Mouse (Mus musculus) large intestine, adult 2 months (tissue): Measurements from ENCODE around the gene Adra1d. TPM values are rescaled to one million over a fixed set of nuclear protein-coding genes. Genes with fewer than 3 reads are reported as not detected.

ENCODE experiments used
- DNase-seq: peaks from one replicate; pipeline ENCODE4 v3.0.0-alpha.2; 2012; ENCODE audit warnings: low read depth, low spot score
- WGBS: fragments of 180-500 bp; shearing (Covaris S2); methylation state at CpG from one replicate; pipeline ENCODE4 v1.1.7; 2018; 5-methylcytosine and 5-hydroxymethylcytosine counted together
- polyA plus RNA-seq: library from polyadenylated mRNA; depleted of rRNA; stranded (reverse); fragments of >200 nt; gene quantifications from 2 replicates; pipeline ENCODE4 v1.2.3, GENCODE M21; 2012; rRNA removed

The Adra1d gene
- polyA plus RNA-seq, 1 experiment, result 0.24 TPM

GRCm38 (mm10) chr2:131502561-131502960 is 59.5 kb downstream of the Adra1d start:
- DNase-seq, result no peak

GRCm38 (mm10) chr2:131501886-131502285 is 60.2 kb downstream of the Adra1d start:
- 81% methylated on average over 5 of the region's 5 CpGs for WGBS
- DNase-seq, result no peak

More at GRCm38 (mm10) chr2:131502561-131502960, 59.5 kb downstream of the Adra1d start:
- 89% methylated on average over 5 of the region's 5 CpGs for WGBS

DNA sequence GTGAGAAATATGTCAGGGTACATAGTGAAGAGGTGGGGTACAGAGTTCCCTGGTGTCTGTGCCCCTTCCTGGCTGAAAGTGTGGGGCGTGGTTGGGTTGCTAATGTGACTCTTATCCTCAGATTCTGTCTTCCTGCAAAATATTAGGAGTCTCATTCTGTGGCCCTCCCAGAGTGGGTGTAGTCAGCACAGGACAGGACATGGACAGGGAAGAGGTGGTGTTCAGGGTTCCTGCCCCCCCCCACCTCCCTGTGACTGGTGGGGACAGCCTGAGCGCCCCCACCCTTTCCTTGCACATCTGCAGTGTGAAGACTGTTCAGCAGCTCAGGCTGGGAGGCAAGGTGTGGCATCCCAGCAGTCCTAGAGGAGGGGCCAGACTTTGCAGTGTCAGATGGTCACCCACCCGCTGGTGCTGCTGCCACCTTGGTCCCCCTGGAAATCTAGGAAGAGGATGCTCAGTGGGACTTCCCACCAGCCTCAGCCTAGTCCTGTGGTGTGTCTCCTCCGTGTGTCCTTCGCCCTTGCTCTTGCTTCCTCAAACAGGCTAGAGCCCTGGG is 62.7 kb downstream of the Adra1d start:
- 62% methylated on average over 5 of the region's 5 CpGs for WGBS

DNA sequence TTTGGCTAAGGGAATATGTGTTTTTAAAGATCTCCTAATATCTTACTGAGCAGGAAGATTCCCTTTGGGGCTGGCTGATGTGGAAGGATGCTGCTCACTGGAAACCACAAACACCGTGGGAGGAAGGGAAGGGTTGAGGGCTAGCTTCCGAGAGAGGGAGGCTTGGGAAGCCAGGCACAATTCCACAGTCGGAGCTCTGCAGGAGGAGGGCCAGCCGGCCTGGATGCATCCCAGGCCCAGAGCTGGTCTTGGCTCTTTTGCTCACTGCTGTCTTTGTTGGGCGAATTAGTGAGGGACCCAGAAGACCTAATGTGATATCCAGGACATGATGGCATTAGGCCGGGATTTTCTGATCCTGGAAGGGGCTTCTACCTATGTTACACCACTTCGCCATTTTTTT is 63.9 kb downstream of the Adra1d start:
- WGBS, result 77% methylated on average over 7 of the region's 7 CpGs

More for the DNA sequence above, 62.7 kb downstream of the Adra1d start:
- DNase-seq, result no peak

DNA sequence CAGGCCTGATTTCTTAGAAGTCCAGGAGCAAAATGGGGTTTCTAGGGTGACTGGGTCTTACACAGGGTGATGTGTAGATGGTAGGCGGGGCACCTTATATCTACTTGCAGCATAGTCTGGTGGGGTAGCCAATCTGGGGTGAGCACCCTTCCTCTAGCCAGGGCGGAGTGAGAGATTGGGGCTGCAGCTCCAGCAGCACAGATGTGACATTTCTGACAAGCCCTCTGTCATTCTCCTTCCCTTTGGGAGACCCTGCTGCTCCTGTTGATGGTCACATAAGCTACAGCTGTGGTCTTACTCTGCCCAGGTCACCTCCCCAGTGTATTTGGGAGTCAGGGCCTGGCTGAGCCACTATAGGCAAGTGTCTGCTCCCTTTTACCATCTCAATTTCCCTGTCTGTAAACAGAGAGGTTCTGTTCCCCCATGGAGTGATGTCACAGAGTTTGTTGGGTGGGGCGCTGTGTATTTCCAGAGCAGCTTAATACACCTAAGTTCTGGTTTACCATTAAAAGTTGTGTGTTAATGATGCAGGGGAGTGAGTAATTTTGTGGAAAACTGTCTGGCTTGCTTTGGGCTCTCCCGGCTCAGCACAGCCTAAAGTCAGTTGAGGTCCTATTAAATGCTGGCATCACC is 64.7 kb downstream of the Adra1d start:
- WGBS, result 97% methylated on average over 4 of the region's 4 CpGs
- no peak for DNase-seq

More for the DNA sequence above, 63.9 kb downstream of the Adra1d start:
- no peak for DNase-seq

- 30% methylated on average over 5 of the region's 5 CpGs for WGBS
- DNase-seq, result peak; percentile 67
Measured at GRCm38 (mm10) chr2:131496125-131496820, 65.8 kb downstream of the Adra1d start.

Other genes with a start within 250 kb of the Adra1d start
- 2.9 and 5.8 TPM in 2 replicates for gene Rnf24, start 209.4 kb downstream of the Adra1d start, polyA plus RNA-seq
- gene Smox, start 70.8 kb downstream of the Adra1d start, polyA plus RNA-seq, result 35.6 and 39.6 TPM in 2 replicates